Mouse (Mus musculus) heart, postnatal 0 days (tissue): Measurements from ENCODE around the gene Zswim3. TPM values are rescaled to one million over a fixed set of nuclear protein-coding genes. Genes with fewer than 3 reads are reported as not detected.
A peak's percentile ranks its signal among the peaks of the same experiment; 100 is the strongest.

ENCODE experiments used
- ATAC-seq: fragments of 200-750 bp; cut with Nextera tagmentation; 2 replicates; pipeline ENCODE4 v1.8.0; 2017; ENCODE audit warnings: low read depth, moderate number of reproducible peaks, moderate library complexity; ENCODE audit not compliant: insufficient read depth
- DNase-seq: peaks from one replicate; pipeline ENCODE4 v3.0.0-alpha.2; 2016; ENCODE audit warnings: low spot score
- H3K27ac ChIP-seq: fragments of 300-500 bp; sonication (generic); 2 replicates; pipeline ENCODE4 v1.5.1; 2014; ENCODE audit warnings: low read depth, mild to moderate bottlenecking
- H3K27me3 ChIP-seq: fragments of 300-500 bp; sonication (generic); 2 replicates; pipeline ENCODE4 v1.6.1; 2014; ENCODE audit warnings: low read length, mixed read lengths; ENCODE audit not compliant: control insufficient read depth, insufficient read depth
- H3K36me3 ChIP-seq: fragments of 300-500 bp; sonication (generic); replicated peaks from 2 replicates; pipeline ENCODE4 v1.6.1; 2014; ENCODE audit warnings: low read length, mixed read lengths; ENCODE audit not compliant: control insufficient read depth, insufficient read depth
- H3K4me1 ChIP-seq: fragments of 300-500 bp; sonication (generic); 2 replicates; pipeline ENCODE4 v1.6.1; 2014; ENCODE audit warnings: antibody characterized with exemption; ENCODE audit not compliant: control insufficient read depth, insufficient read depth
- H3K4me2 ChIP-seq: fragments of 300-500 bp; sonication (generic); 2 replicates; pipeline ENCODE4 v1.6.1; 2014; ENCODE audit warnings: low read depth, mild to moderate bottlenecking, low read length, moderate library complexity
- H3K4me3 ChIP-seq: fragments of 300-500 bp; sonication (generic); 2 replicates; pipeline ENCODE4 v1.5.1; 2014; ENCODE audit warnings: low read depth, low read length
- H3K9ac ChIP-seq: fragments of 300-500 bp; sonication (generic); replicated peaks from 2 replicates; pipeline ENCODE4 v1.6.1; 2014; ENCODE audit warnings: low read depth, low read length, mixed read lengths
- H3K9me3 ChIP-seq: fragments of 300-500 bp; sonication (generic); replicated peaks from 2 replicates; pipeline ENCODE4 v1.6.1; 2016; ENCODE audit warnings: low read length; ENCODE audit not compliant: control insufficient read depth
- CTCF ChIP-seq: IDR thresholded peaks from 2 replicates; pipeline ENCODE4 v1.5.1; 2016; ENCODE audit warnings: antibody characterized with exemption, control low read depth, low read depth
- EP300 ChIP-seq: IDR thresholded peaks from 2 replicates; pipeline ENCODE4 v1.6.1; 2016; ENCODE audit warnings: antibody characterized with exemption, low read depth
- WGBS: fragments of 180-500 bp; shearing (Covaris S2); extraction: QIAGEN DNeasy Blood & Tissue Kit; methylation state at CpG from one replicate; pipeline ENCODE4 v1.1.7; 2014; 5-methylcytosine and 5-hydroxymethylcytosine counted together
- polyA plus RNA-seq: library from polyadenylated mRNA; unstranded; fragments of >200 nt; fragmentation: Nextera tagmentation; extraction: Ambion mirVana; gene quantifications from 2 replicates; pipeline ENCODE4 v1.2.1, GENCODE M21; 2015
- total RNA-seq: library from RNA; depleted of rRNA; stranded (reverse); fragments of >200 nt; gene quantifications from 2 replicates; pipeline ENCODE4 v1.2.3, GENCODE M21; 2014; ENCODE audit warnings: low replicate concordance

The Zswim3 gene
- total and polyA plus RNA-seq, 2 experiments from 2014 or later: 2.8 to 3.4 TPM

GRCm38 (mm10) chr2:164787779-164788178 lies 17.1 kb upstream of the Zswim3 start:
- Histone ChIP-seq H3K4me2 (0 out of 2 replicates have a peak overlapping the region, but pooled peaks have one; percentile 86), H3K9ac (no peak overlapping the region)

GRCm38 (mm10) chr2:164788411-164788810 lies 16.5 kb upstream of the Zswim3 start:
- Histone ChIP-seq H3K4me1 (peaks cover 22% of the 10 kb centered on the region), H3K9ac (no peak overlapping the region), H3K27ac (no peak overlapping the region), H3K4me3 (no peak overlapping the region), H3K36me3 (peaks cover 38% of the 10 kb centered on the region), H3K27me3 (no peaks in the 10 kb centered on the region), H3K9me3 (no peaks in the 10 kb centered on the region), H3K4me2 (no peak overlapping the region)
- no peak for TF ChIP-seq CTCF
- no peak for TF ChIP-seq EP300
- DNase-seq (no peak), ATAC-seq (no peak)
- WGBS: 60% methylated on average over 4 of the region's 4 CpGs

More at GRCm38 (mm10) chr2:164787779-164788178, 17.1 kb upstream of the Zswim3 start:
- H3K27me3 ChIP-seq: no peaks in the 10 kb centered on the region
- no peaks in the 10 kb centered on the region for H3K9me3 ChIP-seq
- H3K4me3 ChIP-seq: no peak overlapping the region
- peaks cover 35% of the 10 kb centered on the region for H3K36me3 ChIP-seq
- WGBS: 82% methylated on average over 10 of the region's 10 CpGs
- peaks cover 20% of the 10 kb centered on the region for H3K4me1 ChIP-seq
- ATAC-seq (no peak), DNase-seq (no peak)
- no peak for TF ChIP-seq CTCF
- no peak overlapping the region for H3K27ac ChIP-seq

DNA sequence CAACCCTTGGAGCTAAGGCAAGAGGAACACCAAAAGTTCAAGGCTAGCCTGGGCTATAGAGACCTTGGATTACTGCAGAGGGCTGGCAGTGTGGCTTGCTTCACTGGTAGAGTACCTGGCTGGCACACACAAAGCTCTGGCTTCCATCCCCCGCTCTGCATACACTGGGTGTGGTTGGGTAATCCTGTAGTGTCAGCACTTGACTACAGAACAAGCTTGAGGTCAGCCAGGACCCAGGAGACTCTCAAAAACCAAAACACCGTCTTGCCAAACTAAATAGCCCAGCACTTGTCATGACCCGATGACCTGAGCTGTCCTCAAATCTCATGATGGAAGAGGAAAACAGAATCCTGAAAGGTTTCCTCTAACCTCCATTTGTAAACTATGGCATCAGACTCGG lies 14.4 kb upstream of the Zswim3 start:
- Histone ChIP-seq H3K9ac (no peak overlapping the region), H3K4me2 (no peak overlapping the region), H3K27ac (no peak overlapping the region), H3K36me3 (peaks cover 47% of the 10 kb centered on the region), H3K4me1 (peaks cover 17% of the 10 kb centered on the region), H3K4me3 (no peak overlapping the region), H3K9me3 (no peaks in the 10 kb centered on the region), H3K27me3 (no peaks in the 10 kb centered on the region)
- no peak for TF ChIP-seq CTCF
- TF ChIP-seq EP300: no peak
- WGBS: 59% methylated on average over 4 of the region's 4 CpGs
- ATAC-seq (no peak), DNase-seq (no peak)

DNA sequence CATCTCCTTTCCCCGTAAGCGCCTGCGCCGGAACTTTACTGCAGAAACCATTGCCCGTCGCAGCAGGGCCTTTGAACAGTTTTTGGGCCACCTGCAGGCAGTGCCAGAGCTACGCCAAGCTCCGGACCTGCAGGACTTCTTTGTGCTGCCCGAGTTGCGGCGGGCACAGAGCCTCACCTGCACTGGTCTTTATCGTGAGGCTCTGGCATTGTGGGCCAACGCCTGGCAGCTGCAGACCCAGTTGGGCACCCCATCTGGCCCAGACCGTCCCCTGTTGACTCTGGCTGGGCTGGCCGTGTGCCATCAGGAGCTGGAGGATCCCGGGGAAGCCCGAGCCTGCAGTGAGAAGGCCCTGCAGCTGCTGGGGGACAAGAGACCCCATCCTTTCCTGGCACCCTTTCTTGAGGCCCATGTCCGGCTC lies 13.0 kb upstream of the Zswim3 start:
- TF ChIP-seq CTCF (no peak), EP300 (no peak)
- no peaks in the 10 kb centered on the region for H3K27me3 ChIP-seq
- peaks cover 12% of the 10 kb centered on the region for H3K4me1 ChIP-seq
- no peak overlapping the region for H3K4me3 ChIP-seq
- DNase-seq: no peak
- 86% methylated on average over 18 of the region's 18 CpGs for WGBS
- H3K4me2 ChIP-seq: no peak overlapping the region
- H3K27ac ChIP-seq: no peak overlapping the region
- ATAC-seq: no peak
- peaks cover 59% of the 10 kb centered on the region for H3K36me3 ChIP-seq
- H3K9me3 ChIP-seq: no peaks in the 10 kb centered on the region
- H3K9ac ChIP-seq: no peak overlapping the region

DNA sequence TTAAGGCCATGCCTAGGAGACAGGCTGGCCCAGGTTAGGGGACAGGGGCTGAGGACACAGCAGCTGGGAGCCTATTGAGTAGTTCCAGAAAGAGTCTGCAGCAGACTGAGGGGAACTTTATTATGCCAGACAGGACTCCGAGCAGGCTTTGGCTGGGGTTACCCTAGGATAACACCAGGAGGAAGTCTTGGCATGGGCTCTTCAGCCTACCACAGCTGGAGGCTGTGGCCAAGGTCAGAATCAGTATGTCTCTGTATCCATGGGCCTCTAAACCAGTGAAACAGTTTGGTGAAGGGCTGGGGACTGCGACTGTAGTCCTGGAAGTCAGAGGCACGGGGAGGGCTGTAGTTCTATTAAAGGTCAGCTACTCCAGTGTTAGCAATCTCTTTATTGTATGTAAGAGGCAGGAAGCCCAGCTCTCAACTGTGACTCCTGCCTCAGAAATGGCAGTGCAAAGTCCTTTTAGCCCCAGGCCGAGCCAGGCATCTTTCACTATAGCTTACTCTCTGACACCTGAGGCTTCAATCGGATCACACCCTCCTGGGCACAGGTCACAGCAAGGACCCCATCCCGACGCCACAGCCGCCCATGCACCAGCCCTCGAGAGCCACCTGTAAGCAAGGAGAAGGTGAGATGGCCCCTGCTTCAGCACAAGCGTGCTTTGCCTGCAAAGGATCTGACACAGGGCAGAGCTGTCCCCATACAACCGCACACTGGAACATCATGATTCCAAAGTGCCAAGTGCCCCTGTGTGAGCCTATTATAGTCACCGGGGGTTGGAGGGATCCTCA lies 12.3 kb upstream of the Zswim3 start:
- no peak overlapping the region for H3K4me2 ChIP-seq
- TF ChIP-seq CTCF (no peak), EP300 (no peak)
- DNase-seq (no peak), ATAC-seq (0 out of 2 replicates have a peak, but pooled peaks have one; percentile 8)
- WGBS: 73% methylated on average over 12 of the region's 12 CpGs
- H3K27me3 ChIP-seq: no peaks in the 10 kb centered on the region
- peaks cover 7% of the 10 kb centered on the region; the same call in 1 of the 2 replicates for H3K4me1 ChIP-seq
- no peak overlapping the region for H3K4me3 ChIP-seq
- H3K9ac ChIP-seq: no peak overlapping the region
- peaks cover 63% of the 10 kb centered on the region for H3K36me3 ChIP-seq
- H3K9me3 ChIP-seq: no peaks in the 10 kb centered on the region
- H3K27ac ChIP-seq: peak overlapping the region; percentile 81

- Histone ChIP-seq H3K36me3 (peaks cover 67% of the 10 kb centered on the region), H3K4me3 (no peak overlapping the region), H3K27ac (peak overlapping the region; percentile 81), H3K27me3 (no peaks in the 10 kb centered on the region), H3K4me1 (peaks cover 6% of the 10 kb centered on the region; the same call in 1 of the 2 replicates), H3K9ac (no peak overlapping the region), H3K9me3 (no peaks in the 10 kb centered on the region), H3K4me2 (no peak overlapping the region)
- WGBS: 34% methylated on average over 3 of the region's 3 CpGs
- DNase-seq (peak; percentile 46), ATAC-seq (peak; percentile 54; the same call in 1 of the 2 replicates)
- TF ChIP-seq EP300: no peak
- TF ChIP-seq CTCF: peak; percentile 73
Measured at GRCm38 (mm10) chr2:164793236-164793635, 11.7 kb upstream of the Zswim3 start.
